Mouse (Mus musculus) embryo, embryonic 11 days (tissue): ENCODE measurements around the gene Ntrk3.

ENCODE experiments used
- DNase-seq: peaks from one replicate; pipeline ENCODE4 v3.0.0-alpha.2; 2015

Gene Ntrk3

DNA sequence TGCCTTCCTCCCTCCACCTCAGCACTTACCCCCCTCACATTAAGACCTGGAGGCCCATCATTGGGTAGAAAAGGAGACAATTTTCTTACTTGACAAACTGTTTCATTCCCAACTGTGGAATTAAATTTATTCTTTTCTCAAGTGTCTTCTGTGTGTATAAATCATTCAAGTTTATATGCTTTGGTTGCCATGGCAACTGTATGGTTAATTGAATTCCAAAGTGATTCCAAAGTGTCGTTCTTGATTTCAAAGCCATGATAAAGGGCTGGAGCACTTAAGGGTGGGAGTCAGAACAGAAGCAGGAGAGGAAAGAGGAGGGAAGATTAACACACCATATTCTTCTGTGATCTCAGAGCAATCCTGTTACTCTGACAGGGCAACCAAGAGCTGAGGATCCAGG lies 572.3 kb downstream of the Ntrk3 start:
- no peak for DNase-seq

GRCm38 (mm10) chr7:78157946-78158345 lies 579.9 kb downstream of the Ntrk3 start:
- DNase-seq = no peak

DNA sequence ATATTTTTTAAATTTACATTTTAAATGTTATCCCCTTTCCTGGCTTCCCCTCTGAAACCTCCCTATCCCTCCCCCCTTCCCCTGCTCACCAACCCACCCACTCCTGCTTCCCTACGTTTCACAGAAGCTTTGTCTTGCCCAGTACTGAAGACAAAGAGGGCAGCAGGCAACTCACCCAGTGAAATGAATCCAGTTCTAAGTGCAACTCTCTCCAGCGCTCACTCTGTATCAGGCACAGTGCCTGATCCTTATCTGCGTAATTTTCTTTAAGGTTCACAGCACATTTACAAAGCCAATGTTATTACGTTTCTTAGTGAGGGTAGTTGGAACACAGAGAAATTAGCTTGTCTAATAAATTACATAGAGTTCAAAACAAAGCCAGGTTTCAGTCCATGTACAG lies 592.6 kb downstream of the Ntrk3 start:
- no peak for DNase-seq

DNA sequence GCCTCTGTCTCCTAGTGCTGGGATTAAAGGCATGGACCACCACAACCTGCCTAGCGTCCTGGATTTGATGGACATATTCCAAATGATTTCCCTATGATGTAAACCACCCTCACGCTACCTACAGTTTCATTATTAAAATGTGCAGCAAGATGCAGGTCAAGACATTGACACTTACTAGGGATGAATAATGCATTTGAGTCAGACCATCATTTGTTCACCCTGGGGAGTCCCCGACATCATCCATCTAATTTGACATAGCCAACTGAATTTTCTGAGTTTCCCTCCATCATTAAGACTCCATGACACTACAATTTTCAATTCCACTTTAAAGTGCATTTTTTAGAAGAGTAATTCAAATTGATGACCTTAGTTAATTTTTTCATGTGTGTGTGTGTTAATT lies 593.0 kb downstream of the Ntrk3 start:
- DNase-seq = no peak

GRCm38 (mm10) chr7:78129966-78130365 lies 607.8 kb downstream of the Ntrk3 start:
- DNase-seq = no peak
